Mouse (Mus musculus): ENCODE measurements at regions not wholly inside any gene's neighbourhood (a gene's known extent, or its start where the extent isn't known, plus 50 kb on each side); places are given as distances from the start of the nearest gene placed in this dataset.

GRCm38 (mm10) chr13:10867864-10868263 lies 507.2 kb upstream of the Chrm3 start:
- TF ChIP-seq CTCF (conservative IDR thresholded peaks at IDR 0.05; ENCODE audit: insufficient read depth, insufficient read length, low read depth, low read length) (no peak), POLR2A (IDR thresholded peaks at IDR 0.05; ENCODE audit: low read depth, low read length) (no peak)

Measured in kidney, adult 2 months (tissue).